Mouse (Mus musculus) frontal cortex, adult 2 months (tissue): ENCODE measurements around the gene Hnrnph2. TPM values are rescaled to one million over a fixed set of nuclear protein-coding genes. Genes with fewer than 3 reads are reported as not detected.

Source experiments
- DNase-seq, 2 experiments: peaks; one replicate each; pipeline ENCODE4 v3.0.0; 2022; ENCODE audit warnings: low spot score in 1 of 2; ENCODE audit errors: extremely low spot score in 1 of 2
- polyA plus RNA-seq: library from polyadenylated mRNA; depleted of rRNA; stranded (reverse); fragments of >200 nt; gene quantifications from 2 replicates; pipeline ENCODE4 v1.2.3, GENCODE M21; 2012; rRNA removed

Hnrnph2 gene
- polyA plus RNA-seq = 112 and 121 TPM in 2 replicates

DNA sequence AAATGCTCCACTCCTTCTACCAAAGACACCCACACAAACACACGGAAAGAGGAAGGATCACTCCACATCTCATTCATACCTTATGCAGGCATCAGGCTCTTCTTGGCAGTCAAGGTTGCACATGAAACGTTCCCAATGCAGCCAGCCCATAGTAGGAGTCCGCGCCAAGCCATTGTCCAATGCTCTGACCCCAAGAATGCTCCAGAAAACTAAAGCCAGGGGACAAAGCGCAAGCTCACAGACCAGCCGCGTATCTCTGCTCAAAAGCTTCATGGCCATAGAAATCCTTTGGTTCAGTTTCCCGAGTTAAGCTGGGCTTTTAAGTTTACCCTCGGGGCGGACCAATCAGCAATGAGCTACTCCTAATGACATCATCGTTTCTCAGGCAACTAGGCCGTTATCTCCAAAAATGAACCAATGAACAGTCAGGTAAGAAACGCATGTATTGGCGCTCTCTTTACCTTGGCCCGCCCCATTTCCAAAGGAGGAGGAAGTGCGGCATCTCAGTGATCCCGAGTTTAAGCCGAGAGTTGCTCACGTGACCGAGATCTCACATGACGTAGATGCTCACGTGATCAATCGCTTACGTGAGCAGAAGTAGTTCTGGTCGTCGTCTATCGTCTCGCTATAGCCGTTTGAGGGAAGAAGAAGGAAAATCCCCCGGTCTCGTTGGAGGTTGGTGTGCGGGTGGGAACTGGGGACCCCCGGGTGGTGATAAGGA, at the start of gene Hnrnph2, which contains the start of gene Gla:
TSS of gene Hnrnph2 (plus strand) at position 521 of the 721 bp plus-strand sequence.
TSS of gene Gla (minus strand) at position 467 of the 721 bp plus-strand sequence.
- peak; percentile 93 to 95 for DNase-seq

GRCm38 (mm10) chrX:134553326-134553725, 47.7 kb upstream of the Hnrnph2 start:
- no peak for DNase-seq

DNA sequence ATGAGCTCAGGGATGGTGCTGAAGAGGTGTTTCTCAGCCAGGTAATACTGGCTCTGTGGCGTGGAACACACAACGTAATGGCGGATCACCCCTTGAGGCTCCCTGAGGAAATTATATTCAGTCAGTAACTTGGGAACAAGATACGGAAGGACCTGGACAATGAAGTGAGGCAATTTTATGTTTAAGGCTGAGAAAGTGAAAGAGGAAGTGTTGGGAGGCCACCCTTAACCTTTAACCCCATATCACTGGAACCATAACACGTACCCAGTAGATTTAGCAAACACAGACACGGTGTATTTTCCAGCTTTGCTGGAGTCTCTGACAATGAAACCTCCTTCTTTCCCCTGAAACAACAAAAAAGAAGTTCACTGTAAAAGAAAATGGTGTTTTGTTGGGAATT, 46.6 kb upstream of the Hnrnph2 start:
- no peak for DNase-seq

GRCm38 (mm10) chrX:134564326-134564725, 36.7 kb upstream of the Hnrnph2 start:
- no peak for DNase-seq

DNA sequence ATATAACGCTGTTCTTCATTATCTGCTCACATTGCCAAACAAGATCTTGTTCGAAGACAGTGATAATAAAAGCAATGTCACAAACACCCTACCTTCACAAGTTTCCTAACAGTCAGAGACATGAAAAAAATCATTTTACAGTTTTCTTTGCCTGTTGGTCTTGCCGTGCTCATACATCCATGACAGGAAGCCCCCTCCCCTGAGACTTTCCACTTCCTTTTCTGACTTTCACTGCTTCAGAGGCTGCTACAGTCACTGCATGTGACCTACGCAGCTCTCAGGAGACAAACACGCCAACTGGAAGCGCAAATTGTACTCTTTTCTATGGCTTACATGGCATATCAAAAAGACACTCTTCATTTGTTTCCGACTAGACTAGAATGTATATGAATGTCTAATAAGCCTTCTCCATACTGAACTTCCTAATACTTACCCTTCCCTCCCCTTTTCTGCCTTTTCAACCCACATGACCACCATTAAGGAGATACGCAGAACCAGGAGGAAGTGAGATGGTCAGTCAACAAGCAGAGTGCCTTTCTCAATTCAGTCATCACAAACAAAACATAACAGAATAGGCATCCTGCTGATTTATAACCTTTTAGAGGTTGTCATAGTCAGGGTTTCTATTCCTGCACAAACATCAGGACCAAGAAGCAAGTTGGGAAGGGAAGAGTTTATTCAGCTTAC, 34.3 kb upstream of the Hnrnph2 start:
- no peak for DNase-seq

- DNase-seq = no peak
Measured at GRCm38 (mm10) chrX:134577896-134578295, 23.1 kb upstream of the Hnrnph2 start.

DNA sequence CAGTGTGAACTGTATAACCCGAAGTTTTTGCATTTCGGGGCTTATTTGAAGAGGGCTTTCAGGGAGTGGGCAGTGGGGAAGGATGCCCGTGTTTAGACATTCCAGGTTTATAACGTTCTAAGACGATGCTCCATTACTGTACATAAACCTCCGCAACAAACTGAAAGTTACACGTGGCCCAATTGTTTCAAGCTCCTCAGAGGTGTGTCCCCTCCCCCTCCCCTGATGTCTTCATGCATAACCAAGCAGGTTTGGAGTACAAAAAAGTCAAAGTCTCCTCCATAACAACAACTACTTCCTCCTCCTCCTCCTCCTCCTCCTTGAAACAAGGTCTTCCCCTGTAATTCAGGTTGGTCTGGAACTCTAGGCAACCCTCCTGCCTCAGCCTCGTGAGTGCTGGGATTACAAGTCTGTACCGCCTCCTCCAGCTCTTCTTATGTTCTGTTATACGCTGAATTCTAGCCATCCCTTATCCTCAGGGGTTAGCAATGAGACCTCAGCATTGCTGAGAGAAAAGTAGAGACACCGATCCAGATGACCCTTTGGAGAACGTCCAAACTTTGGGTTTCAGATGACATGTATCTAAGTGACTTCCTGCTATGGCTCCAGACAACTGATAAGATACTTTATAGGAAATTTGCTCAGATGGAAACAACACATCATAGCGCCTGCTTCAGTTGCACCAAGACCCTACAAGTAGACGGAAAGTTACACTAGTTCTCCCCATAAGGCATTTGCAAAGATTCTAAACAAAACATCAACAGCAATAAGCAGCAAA, 20.3 kb upstream of the Hnrnph2 start:
- no peak for DNase-seq

GRCm38 (mm10) chrX:134582270-134582669, 18.7 kb upstream of the Hnrnph2 start:
- no peak for DNase-seq

GRCm38 (mm10) chrX:134582888-134583669, 17.9 kb upstream of the Hnrnph2 start, which contains the start of gene Btk:
Btk (minus strand) TSS chrX:134583570.
- DNase-seq = no peak

- DNase-seq = peak; percentile 81 to 94
Measured at GRCm38 (mm10) chrX:134585103-134586002, 15.6 kb upstream of the Hnrnph2 start, which contains the start of gene Rpl36a. Rpl36a (plus strand) TSS chrX:134585654.

- no peak for DNase-seq
Measured at GRCm38 (mm10) chrX:134586447-134586846, 14.5 kb upstream of the Hnrnph2 start.

DNA sequence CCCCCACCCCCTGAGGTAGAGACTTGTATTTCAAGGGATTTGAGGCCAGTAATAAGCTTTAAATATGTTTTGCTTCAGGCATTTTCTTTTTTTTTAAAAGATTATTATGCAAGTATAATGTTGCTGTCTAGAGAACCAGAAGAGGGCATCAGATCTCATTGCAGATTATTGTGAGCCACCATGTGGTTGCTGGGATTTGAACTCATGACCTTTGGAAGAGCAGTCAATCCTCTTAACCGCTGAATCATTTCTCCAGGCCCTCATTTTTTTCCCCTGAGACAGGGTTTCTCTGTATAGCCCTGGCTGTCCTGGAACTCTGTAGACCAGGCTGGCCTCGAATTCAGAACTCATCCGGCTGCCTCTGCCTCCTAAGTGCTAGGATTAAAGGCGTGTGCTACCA, 12.7 kb upstream of the Hnrnph2 start:
- DNase-seq = no peak

DNA sequence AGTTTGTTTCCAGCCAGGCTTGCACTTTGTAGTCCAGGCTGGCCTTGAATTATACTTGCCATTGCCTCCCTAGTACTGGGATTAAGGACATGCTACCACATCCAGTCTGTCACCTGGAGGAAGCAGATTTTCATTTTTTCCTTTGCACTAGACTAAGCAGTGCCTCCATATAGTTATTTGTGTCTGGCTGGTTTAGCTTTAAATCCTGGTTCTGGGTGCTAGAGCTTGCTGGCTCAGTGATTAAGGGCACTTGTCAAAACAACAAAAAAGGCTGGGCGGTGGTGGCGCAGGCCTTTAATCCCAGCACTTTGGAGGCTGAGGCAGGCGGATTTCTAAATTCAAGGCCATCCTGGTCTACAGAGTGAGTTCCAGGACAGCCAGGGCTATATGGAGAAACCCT, 12.0 kb upstream of the Hnrnph2 start:
- DNase-seq = no peak

DNA sequence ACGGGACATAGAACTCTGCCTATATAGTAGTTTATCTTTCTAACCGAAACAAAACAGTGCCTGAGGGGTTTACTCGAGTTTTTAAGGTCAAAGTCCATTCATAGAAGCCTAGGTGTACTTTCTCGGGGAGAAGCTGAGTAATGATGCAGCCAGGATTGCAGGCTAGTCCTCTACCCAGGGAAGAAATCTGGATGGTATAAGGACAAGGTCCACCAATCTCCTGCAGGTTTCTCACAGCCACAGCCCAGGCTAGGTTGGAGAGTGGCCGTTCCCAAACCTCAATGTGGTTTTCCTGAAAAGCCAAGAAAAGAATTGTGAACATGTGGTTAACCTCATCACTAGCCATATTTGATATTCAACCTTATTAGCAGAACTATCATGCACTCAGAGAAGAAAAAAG, 11.1 kb upstream of the Hnrnph2 start:
- DNase-seq = no peak

- peak in 1 of 2 experiments; percentile 5 for DNase-seq
Measured at GRCm38 (mm10) chrX:134599922-134600565, 935 bp upstream of the Hnrnph2 start.

- DNase-seq = no peak
Measured at GRCm38 (mm10) chrX:134601380-134602120, 571 bp downstream of the Hnrnph2 start.

- DNase-seq = peak in 1 of 2 experiments; percentile 48
Measured at GRCm38 (mm10) chrX:134609472-134609871, 8.5 kb downstream of the Hnrnph2 start.

GRCm38 (mm10) chrX:134610984-134611383, 10.0 kb downstream of the Hnrnph2 start:
- no peak for DNase-seq
